Mouse (Mus musculus): ENCODE results near the gene Ddx54.

Gene Ddx54

GRCm38 (mm10) chr5:120612442-120612821 lies at the start of gene Ddx54, which contains the start of gene Rita1:
Ddx54 (plus strand) TSS chr5:120612739.
Rita1 (minus strand) TSS chr5:120612589.
- peak; percentile 92 for DNase-seq (ENCODE audit: low spot score)

- no peak for DNase-seq (ENCODE audit: low spot score)
Observed at GRCm38 (mm10) chr5:120562956-120563913, 49.3 kb upstream of the Ddx54 start.

- DNase-seq (ENCODE audit: low spot score): no peak
Observed at GRCm38 (mm10) chr5:120563914-120564311, 48.6 kb upstream of the Ddx54 start.

GRCm38 (mm10) chr5:120565171-120565905 lies 47.2 kb upstream of the Ddx54 start:
- DNase-seq (ENCODE audit: low spot score): no peak

- DNase-seq (ENCODE audit: low spot score): peak; percentile 42
Observed at GRCm38 (mm10) chr5:120566101-120566500, 46.4 kb upstream of the Ddx54 start.

- no peak for DNase-seq (ENCODE audit: low spot score)
Observed at GRCm38 (mm10) chr5:120566681-120567252, 45.8 kb upstream of the Ddx54 start.

- DNase-seq (ENCODE audit: low spot score): peak; percentile 44
Observed at GRCm38 (mm10) chr5:120567253-120567701, 45.3 kb upstream of the Ddx54 start.

GRCm38 (mm10) chr5:120567761-120568211 lies 44.8 kb upstream of the Ddx54 start:
- DNase-seq (ENCODE audit: low spot score): no peak

GRCm38 (mm10) chr5:120568336-120568768 lies 44.2 kb upstream of the Ddx54 start:
- no peak for DNase-seq (ENCODE audit: low spot score)

GRCm38 (mm10) chr5:120568964-120569363 lies 43.6 kb upstream of the Ddx54 start:
- no peak for DNase-seq (ENCODE audit: low spot score)

- DNase-seq (ENCODE audit: low spot score): no peak
Observed at GRCm38 (mm10) chr5:120569791-120570190, 42.7 kb upstream of the Ddx54 start.

- DNase-seq (ENCODE audit: low spot score): no peak
Observed at GRCm38 (mm10) chr5:120570289-120570897, 42.1 kb upstream of the Ddx54 start.

GRCm38 (mm10) chr5:120571056-120571740 lies 41.3 kb upstream of the Ddx54 start:
- no peak for DNase-seq (ENCODE audit: low spot score)

GRCm38 (mm10) chr5:120574469-120575063 lies 38.0 kb upstream of the Ddx54 start:
- DNase-seq (ENCODE audit: low spot score): no peak

GRCm38 (mm10) chr5:120576781-120577301 lies 35.7 kb upstream of the Ddx54 start:
- no peak for DNase-seq (ENCODE audit: low spot score)

GRCm38 (mm10) chr5:120577935-120578441 lies 34.6 kb upstream of the Ddx54 start:
- DNase-seq (ENCODE audit: low spot score): no peak

GRCm38 (mm10) chr5:120578504-120579081 lies 33.9 kb upstream of the Ddx54 start:
- peak; percentile 82 for DNase-seq (ENCODE audit: low spot score)

- peak; percentile 55 for DNase-seq (ENCODE audit: low spot score)
Observed at GRCm38 (mm10) chr5:120579211-120579897, 33.2 kb upstream of the Ddx54 start.

GRCm38 (mm10) chr5:120579898-120580626 lies 32.5 kb upstream of the Ddx54 start:
- no peak for DNase-seq (ENCODE audit: low spot score)

All from ovary, adult 18-20 months (tissue).